ENCODE assay signal across 8 mouse cellular contexts in the genomic region with DNA sequence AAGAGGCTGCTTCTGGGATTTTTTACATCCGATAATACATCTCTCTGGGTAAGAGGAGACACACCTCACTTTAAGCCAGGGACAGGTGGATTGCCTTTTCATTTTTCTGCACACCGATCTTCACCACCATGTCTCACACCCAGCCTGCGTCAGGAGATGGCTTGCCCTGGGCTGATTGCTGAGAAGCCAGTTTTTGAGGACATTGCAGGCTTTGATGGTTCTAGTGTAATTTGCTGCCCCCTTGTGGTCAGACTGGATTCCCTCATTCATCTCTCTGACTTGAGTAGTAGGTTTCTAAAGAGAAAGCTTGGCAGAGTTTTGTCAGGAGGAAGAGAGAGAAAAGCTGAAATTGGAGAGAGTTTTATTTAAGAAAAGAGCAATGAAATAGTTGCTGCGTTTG. TPM values are rescaled to one million over a fixed set of nuclear protein-coding genes. Genes with fewer than 3 reads are reported as not detected.
DNase-seq lines count a peak whose midpoint lies in the region; ATAC-seq lines count a peak whose summit lies in the region.

No protein-coding gene starts in this region.

- peak; percentile 97 for DNase-seq in 3T3-L1 (ENCODE audit: low read depth, low spot score)
- DNase-seq in adrenal gland, adult (ENCODE audit: inconsistent age in 2 of 2, low spot score in 1 of 2): peak; percentile 67 to 93
- peak; percentile 93 for DNase-seq in embryo, embryonic 10 days (ENCODE audit: low spot score)
- peak; percentile 66 for DNase-seq in gastrocnemius, postnatal 14 days
- DNase-seq in kidney, adult 8-10 months: peak; percentile 67 to 77
- DNase-seq in limb, embryonic 11.5 days (ENCODE audit: low spot score): peak; percentile 88
- DNase-seq in naive thymus-derived CD4-positive, alpha-beta T cell, adult 2 months (ENCODE audit: low read depth): peak; percentile 91

- no peaks in the 10 kb centered on the region for H3K4me1 ChIP-seq in limb, embryonic 11.5 days (ENCODE audit: control insufficient read depth, insufficient read depth, low read length)
- H3K4me1 ChIP-seq in stomach, embryonic 14.5 days (ENCODE audit: control insufficient read depth, insufficient read depth, low read length): no peaks in the 10 kb centered on the region

- H3K27me3 ChIP-seq in limb, embryonic 11.5 days (ENCODE audit: control insufficient read depth, insufficient read depth, low read length): no peaks in the 10 kb centered on the region
- no peaks in the 10 kb centered on the region for H3K27me3 ChIP-seq in stomach, embryonic 14.5 days (ENCODE audit: control insufficient read depth, insufficient read depth, low read length)

- 37% methylated on average over 4 of the region's 4 CpGs for WGBS in limb, embryonic 11.5 days
- 31% methylated on average over 4 of the region's 4 CpGs for WGBS in stomach, embryonic 14.5 days

- no peaks in the 10 kb centered on the region for H3K9me3 ChIP-seq in limb, embryonic 11.5 days (ENCODE audit: control insufficient read depth, low read length)
- H3K9me3 ChIP-seq in stomach, embryonic 14.5 days (ENCODE audit: control insufficient read depth, low read depth, low read length): no peaks in the 10 kb centered on the region

- H3K27ac ChIP-seq in limb, embryonic 11.5 days (replicated peaks; ENCODE audit: low read depth, low read length): no peak overlapping the region
- H3K27ac ChIP-seq in stomach, embryonic 14.5 days (ENCODE audit: low read length): no peak overlapping the region

- H3K4me3 ChIP-seq in limb, embryonic 11.5 days (ENCODE audit: low read depth, low read length): no peak overlapping the region
- H3K4me3 ChIP-seq in stomach, embryonic 14.5 days (ENCODE audit: low read depth, low read length): no peak overlapping the region

- no peak overlapping the region for H3K4me2 ChIP-seq in limb, embryonic 11.5 days (ENCODE audit: low read depth, severe bottlenecking)
- H3K4me2 ChIP-seq in stomach, embryonic 14.5 days (replicated peaks; ENCODE audit: low read depth, low read length): no peak overlapping the region

- H3K9ac ChIP-seq in limb, embryonic 11.5 days (ENCODE audit: low read length): no peak overlapping the region
- H3K9ac ChIP-seq in stomach, embryonic 14.5 days (replicated peaks; ENCODE audit: low read depth, low read length): no peak overlapping the region

- no peak for ATAC-seq in limb, embryonic 11.5 days (ENCODE audit: insufficient number of reproducible peaks, low FRiP score, low TSS enrichment, low read depth)
- peak; percentile 37; the same call in 1 of the 2 replicates for ATAC-seq in stomach, embryonic 14.5 days (ENCODE audit: insufficient number of reproducible peaks, insufficient read depth, low FRiP score, low read depth)

- intact Hi-C loops in gastrocnemius, postnatal 14 days (cut with DNase I; ENCODE audit: low total_unique reads): loop anchor here (1.0 kb wide), 1 partner anchor 132 kb away; no protein-coding TSS in a partner anchor

- no peaks in the 10 kb centered on the region for H3K36me3 ChIP-seq in limb, embryonic 11.5 days (ENCODE audit: control insufficient read depth, insufficient read depth, low read length)
- no peaks in the 10 kb centered on the region for H3K36me3 ChIP-seq in stomach, embryonic 14.5 days (ENCODE audit: control insufficient read depth, insufficient read depth, low read length)

RNA-seq across cellular contexts. Expression of a gene that starts 14.3 kb away (rescaled TPM):
- under 1 TPM; 0.47 to 0.59 TPM for total RNA-seq in gastrocnemius, postnatal 14 days (2021)
- polyA plus RNA-seq in limb, embryonic 11.5 days (2014; fragmentation: Nextera tagmentation; extraction: Ambion mirVana): 1.8 and 2.2 TPM in 2 replicates
- 7.3 and 8.3 TPM in 2 replicates for polyA plus RNA-seq in stomach, embryonic 14.5 days (2014; fragmentation: Nextera tagmentation; extraction: Ambion mirVana)

RNA-seq across cellular contexts. Expression of a gene that starts 36.0 kb away (rescaled TPM):
- total RNA-seq in gastrocnemius, postnatal 14 days (2021): not detected
- polyA plus RNA-seq in limb, embryonic 11.5 days (2014; fragmentation: Nextera tagmentation; extraction: Ambion mirVana): not detected in 2 replicates
- 0.64 and 1.00 TPM in 2 replicates for polyA plus RNA-seq in stomach, embryonic 14.5 days (2014; fragmentation: Nextera tagmentation; extraction: Ambion mirVana)
